Mouse (Mus musculus) embryo, embryonic 10.5 days (tissue): Measurements from ENCODE around the gene Tet3.

ENCODE experiments used
- DNase-seq: peaks from one replicate; pipeline ENCODE4 v3.0.0-alpha.2; 2015; ENCODE audit warnings: low spot score

Gene Tet3

DNA sequence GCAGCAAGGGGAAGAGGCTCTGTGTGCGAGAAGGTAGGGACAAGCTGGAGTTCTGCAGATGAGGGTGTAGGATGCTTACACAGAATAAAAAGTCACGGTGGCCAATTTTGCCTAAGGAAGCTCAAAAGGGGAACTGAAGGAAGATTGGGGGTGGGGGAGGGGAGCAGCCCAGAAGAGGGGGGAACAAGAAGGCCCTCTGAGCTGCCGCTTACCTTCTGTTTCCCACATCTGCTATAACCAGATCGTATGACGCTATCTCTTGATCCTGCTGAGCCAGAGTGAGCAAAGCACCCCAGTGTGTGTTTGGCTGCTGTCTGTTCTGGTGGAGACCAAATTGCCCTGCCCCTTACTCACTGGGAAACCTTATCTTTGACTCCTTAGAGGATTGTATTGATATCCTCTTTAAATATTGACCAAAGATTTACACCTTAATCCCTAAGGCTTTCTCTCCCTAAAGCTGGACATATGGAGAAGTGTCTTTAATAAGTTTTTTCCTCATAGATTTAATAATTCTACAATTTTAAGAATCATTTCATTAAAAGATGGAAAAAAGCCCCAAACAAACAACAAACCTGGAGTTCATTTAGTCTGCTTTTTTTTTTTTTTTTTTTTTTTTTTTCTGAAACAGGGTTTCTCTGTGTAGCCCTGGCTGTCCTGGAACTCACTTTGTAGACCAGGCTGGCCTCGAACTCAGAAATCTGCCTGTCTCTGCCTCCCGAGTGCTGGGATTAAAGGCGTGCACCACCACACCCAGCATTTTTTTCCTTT lies 135.0 kb downstream of the Tet3 start:
- DNase-seq, result no peak

DNA sequence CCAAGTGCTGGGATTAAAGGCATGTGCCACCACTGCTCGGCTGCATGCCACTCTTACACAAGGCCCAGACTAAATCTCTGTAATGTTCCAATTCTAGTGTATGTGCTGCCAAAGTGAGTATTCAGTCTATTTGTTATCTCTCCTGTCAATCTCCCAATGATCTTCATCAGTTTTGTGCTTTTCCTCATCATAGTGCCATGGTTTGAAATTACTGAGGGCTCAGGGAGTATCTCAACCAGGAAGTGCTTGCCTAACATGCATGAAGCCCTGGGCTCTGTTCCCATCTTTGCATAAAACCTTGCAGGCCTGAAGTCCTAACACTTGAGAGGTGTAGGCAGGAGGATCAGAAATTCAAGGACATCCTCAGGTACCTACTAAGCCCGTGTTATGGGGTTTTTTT lies 136.1 kb downstream of the Tet3 start:
- DNase-seq, result no peak

DNA sequence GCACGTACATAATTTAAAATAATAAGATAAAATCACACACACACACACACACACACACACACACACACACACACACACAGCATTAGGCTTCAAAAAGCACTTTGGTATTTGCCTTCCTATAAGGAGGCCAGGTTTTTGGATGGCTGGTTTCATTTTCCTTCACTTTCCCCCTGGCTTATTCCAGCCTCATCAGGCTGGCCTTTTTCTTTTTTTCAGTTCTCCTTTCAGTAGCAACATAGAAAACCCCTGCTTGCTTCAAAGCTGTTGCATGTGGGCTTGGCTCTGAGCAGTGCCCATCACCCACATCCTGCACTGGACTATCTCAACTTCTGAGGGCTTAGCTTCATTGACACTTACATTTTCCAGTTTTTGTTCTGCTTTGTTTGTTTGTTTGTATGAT lies 137.0 kb downstream of the Tet3 start:
- DNase-seq, result no peak

DNA sequence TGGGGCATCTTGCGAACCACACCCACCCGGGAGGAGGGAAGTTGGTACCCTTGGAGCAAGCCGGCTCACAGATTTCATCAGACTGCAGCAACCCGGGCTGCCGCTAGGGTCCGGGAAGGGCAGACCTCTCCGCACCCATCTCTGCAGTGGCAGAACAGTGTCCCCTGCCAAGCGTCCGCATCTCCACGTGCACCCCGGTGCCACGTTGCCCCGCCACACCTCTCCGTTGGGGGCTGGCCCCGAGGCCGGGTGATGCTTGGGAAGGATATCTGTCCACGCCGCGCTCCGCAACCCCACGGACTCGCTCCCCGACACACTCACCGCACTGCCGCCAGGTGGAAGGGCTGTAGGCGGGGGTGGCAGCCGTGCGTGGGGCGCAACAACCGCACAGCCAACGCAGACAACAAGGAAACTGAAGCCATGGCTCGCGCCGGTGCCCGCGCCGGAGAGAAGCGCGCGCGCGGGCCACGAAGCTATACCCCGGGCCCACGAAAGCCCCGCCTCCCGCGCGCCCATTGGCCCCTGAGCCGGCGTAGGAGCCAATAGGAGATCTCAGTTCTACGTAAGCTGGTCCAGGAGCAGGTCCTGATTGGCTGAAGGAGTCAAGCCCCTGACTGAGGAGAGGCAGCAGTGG lies 141.7 kb downstream of the Tet3 start:
- peak; percentile 95 for DNase-seq

DNA sequence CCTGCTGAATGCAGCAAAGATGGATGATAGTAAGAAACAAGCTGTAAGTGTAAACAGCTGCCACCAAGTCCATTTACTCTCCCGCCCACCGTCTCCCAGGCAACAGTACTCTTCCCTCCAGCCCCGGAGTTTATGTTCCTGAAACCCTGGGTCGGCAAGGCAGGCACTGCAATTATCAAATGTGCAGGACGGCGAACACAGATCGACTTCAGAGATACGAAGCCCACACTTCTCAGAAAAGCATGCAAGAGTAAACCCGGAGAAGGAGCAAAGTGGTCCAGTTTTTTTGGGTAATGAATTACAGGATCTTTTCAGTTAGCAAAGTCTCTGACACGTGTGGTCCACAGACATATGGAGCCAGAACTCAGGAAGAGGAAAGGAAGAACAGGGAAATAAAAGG lies 142.9 kb downstream of the Tet3 start:
- peak; percentile 82 for DNase-seq

DNA sequence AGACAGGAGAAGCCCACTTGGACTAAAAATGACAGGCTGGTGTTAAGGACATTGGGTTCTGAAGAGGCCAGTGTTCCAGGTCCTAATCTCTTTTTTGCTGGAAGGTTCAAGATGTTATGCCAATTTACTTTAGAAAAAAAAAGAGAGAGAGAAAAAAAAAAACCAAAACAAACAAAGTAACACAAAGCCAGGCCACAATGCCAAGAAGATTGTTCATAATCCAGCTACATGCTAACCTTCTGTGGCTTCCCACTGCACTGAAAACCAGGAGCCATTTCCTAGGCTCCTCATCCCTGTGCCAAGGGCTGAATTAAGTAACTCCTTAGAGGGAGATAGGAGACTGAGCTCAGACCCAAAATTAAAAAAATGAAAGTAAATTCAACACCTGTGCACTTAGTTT lies 143.6 kb downstream of the Tet3 start:
- DNase-seq, result no peak

DNA sequence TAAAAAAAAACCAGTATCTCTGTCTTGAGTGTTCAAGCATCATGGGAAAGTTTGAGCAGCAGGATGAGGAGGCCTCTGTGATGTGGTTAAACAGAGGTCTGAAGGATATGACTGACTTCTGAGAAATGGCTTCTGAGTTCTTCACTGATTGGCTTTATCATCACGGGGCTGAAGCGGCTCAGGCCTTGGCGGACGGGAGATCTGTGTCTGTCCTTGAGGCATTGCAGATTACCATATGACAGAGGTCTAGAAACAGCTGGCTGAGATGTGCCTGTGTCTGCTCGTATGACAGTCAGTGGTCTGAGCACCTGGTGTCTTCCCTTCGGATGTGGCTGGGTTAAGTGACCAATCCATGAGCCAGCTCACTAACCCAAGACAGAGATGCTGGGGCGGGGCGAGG lies 146.4 kb downstream of the Tet3 start:
- DNase-seq, result no peak
